Mouse (Mus musculus) MEL (cell line): ENCODE measurements at regions not wholly inside any gene's neighbourhood (a gene's known extent, or its start where the extent isn't known, plus 50 kb on each side); places are given as distances from the start of the nearest gene placed in this dataset.
A peak's percentile ranks its signal among the peaks of the same experiment; 100 is the strongest.

Experiments used
- DNase-seq: peaks from one replicate; pipeline ENCODE4 v3.0.0; 2011; ENCODE audit warnings: low read depth, low spot score
- H3K27ac ChIP-seq: 2 replicates; pipeline ENCODE4 v1.5.1; 2012; ENCODE audit warnings: low read depth, mild to moderate bottlenecking, control low read depth, low read length, moderate library complexity; ENCODE audit not compliant: control insufficient read depth
- H3K27me3 ChIP-seq, 2 experiments: fragments of 150-350 bp in 1 of 2; sonication (generic) in 1 of 2; 2 replicates each; pipeline ENCODE4 v1.6.1; 2012; ENCODE audit warnings: low read length in 2 of 2, mild to moderate bottlenecking in 2 of 2, improper control_type of control experiment in 1 of 2, moderate library complexity in 1 of 2; ENCODE audit not compliant: insufficient read depth in 2 of 2, control insufficient read depth in 1 of 2
- H3K36me3 ChIP-seq, 2 experiments: 2 replicates each; pipeline ENCODE4 v1.6.1; 2012 to 2014; ENCODE audit warnings: low read length in 2 of 2, improper control_type of control experiment in 1 of 2, inconsistent platforms in 1 of 2, mild to moderate bottlenecking in 1 of 2; ENCODE audit not compliant: insufficient read depth in 2 of 2, control insufficient read depth in 1 of 2
- H3K4me1 ChIP-seq, 2 experiments: fragments of 150-350 bp in 1 of 2; sonication (generic) in 1 of 2; 2 replicates each; pipeline ENCODE4 v1.6.1; 2012; ENCODE audit warnings: low read length in 2 of 2, improper control_type of control experiment in 1 of 2, mild to moderate bottlenecking in 1 of 2; ENCODE audit not compliant: insufficient read depth in 2 of 2, control insufficient read depth in 1 of 2
- H3K4me3 ChIP-seq, 2 experiments: fragments of 150-350 bp in 1 of 2; sonication (generic) in 1 of 2; 2 replicates each; pipeline ENCODE4 v1.5.1; 2012; ENCODE audit warnings: low read depth in 2 of 2, low read length in 2 of 2, mild to moderate bottlenecking in 2 of 2, moderate library complexity in 2 of 2, control low read depth in 1 of 2, improper control_type of control experiment in 1 of 2; ENCODE audit not compliant: control insufficient read depth in 1 of 2, insufficient read depth in 1 of 2
- H3K79me2 ChIP-seq: 2 replicates; pipeline ENCODE4 v1.6.1; 2012; ENCODE audit warnings: mild to moderate bottlenecking, low read length, moderate library complexity; ENCODE audit not compliant: control insufficient read depth, poor library complexity, insufficient read depth
- H3K9ac ChIP-seq: 2 replicates; pipeline ENCODE4 v1.6.1; 2012; ENCODE audit warnings: low read depth, mild to moderate bottlenecking, control low read depth, low read length, moderate library complexity; ENCODE audit not compliant: control insufficient read depth, poor library complexity, severe bottlenecking
- H3K9me3 ChIP-seq: fragments of 150-350 bp; sonication (generic); replicated peaks from 2 replicates; pipeline ENCODE4 v1.6.1; 2012; ENCODE audit warnings: mild to moderate bottlenecking, low read length, improper control_type of control experiment, moderate library complexity; ENCODE audit not compliant: insufficient read depth
- BHLHE40 ChIP-seq: IDR thresholded peaks from 2 replicates; pipeline ENCODE4 v1.6.1; 2012; ENCODE audit warnings: low read depth, mild to moderate bottlenecking, inconsistent platforms, low read length, improper control_type of control experiment, borderline replicate concordance
- E2F4 ChIP-seq: IDR thresholded peaks from 2 replicates; pipeline ENCODE4 v1.6.1; 2011; ENCODE audit warnings: low read depth, low read length, improper control_type of control experiment, borderline replicate concordance
- ELF1 ChIP-seq: IDR thresholded peaks from 2 replicates; pipeline ENCODE4 v1.6.1; 2014; ENCODE audit warnings: low read depth, mild to moderate bottlenecking, inconsistent platforms, low read length, improper control_type of control experiment, moderate library complexity
- ETS1 ChIP-seq: IDR thresholded peaks from 2 replicates; pipeline ENCODE4 v1.6.1; 2012; ENCODE audit warnings: low read depth, mild to moderate bottlenecking, inconsistent platforms, low read length, improper control_type of control experiment, moderate library complexity
- HCFC1 ChIP-seq: IDR thresholded peaks from 2 replicates; pipeline ENCODE4 v1.6.1; 2012; ENCODE audit warnings: low read depth, mild to moderate bottlenecking, inconsistent platforms, low read length, improper control_type of control experiment, moderate library complexity
- KAT2A ChIP-seq: conservative IDR thresholded peaks from 2 replicates; pipeline ENCODE4 v1.6.1; 2012; ENCODE audit warnings: low read depth, low read length, improper control_type of control experiment, inconsistent platforms
- MAX ChIP-seq: IDR thresholded peaks from 2 replicates; pipeline ENCODE4 v1.6.1; 2011; ENCODE audit warnings: low read length, improper control_type of control experiment
- MXI1 ChIP-seq: IDR thresholded peaks from 2 replicates; pipeline ENCODE4 v1.6.1; 2011; ENCODE audit warnings: mild to moderate bottlenecking, low read depth, low read length, improper control_type of control experiment
- MYC ChIP-seq: IDR thresholded peaks from 2 replicates; pipeline ENCODE4 v1.6.1; 2011; ENCODE audit warnings: low read depth, mild to moderate bottlenecking, low read length, improper control_type of control experiment, moderate library complexity
- POLR2A ChIP-seq, 2 experiments: IDR thresholded peaks; 2 replicates each; pipeline ENCODE4 v1.6.1; 2011 to 2012; ENCODE audit warnings: low read length in 2 of 2, mild to moderate bottlenecking in 2 of 2, control low read depth in 1 of 2, improper control_type of control experiment in 1 of 2, low read depth in 1 of 2, moderate library complexity in 1 of 2; ENCODE audit not compliant: control insufficient read depth in 1 of 2, insufficient read depth in 1 of 2, poor library complexity in 1 of 2
- SIN3A ChIP-seq: IDR thresholded peaks from 2 replicates; pipeline ENCODE4 v1.6.1; 2012; ENCODE audit warnings: low read length, improper control_type of control experiment, inconsistent platforms
- SMC3 ChIP-seq: IDR thresholded peaks from 2 replicates; pipeline ENCODE4 v1.6.1; 2011; ENCODE audit warnings: low read depth, low read length, improper control_type of control experiment
- TAL1 ChIP-seq: IDR thresholded peaks from 2 replicates; pipeline ENCODE4 v1.6.1; 2012; ENCODE audit warnings: mild to moderate bottlenecking, inconsistent platforms, low read length, moderate library complexity, mixed read lengths
- ZKSCAN1 ChIP-seq: IDR thresholded peaks from 2 replicates; pipeline ENCODE4 v1.6.1; 2012; ENCODE audit warnings: low read depth, mild to moderate bottlenecking, inconsistent platforms, low read length, improper control_type of control experiment, moderate library complexity
- ZNF384 ChIP-seq: IDR thresholded peaks from 2 replicates; pipeline ENCODE4 v1.6.1; 2012; ENCODE audit warnings: low read depth, mild to moderate bottlenecking, inconsistent platforms, low read length, improper control_type of control experiment

GRCm38 (mm10) chr1:111286385-111286784, 309.0 kb upstream of the Cdh19 start:
- no peak overlapping the region for H3K27ac ChIP-seq
- no peak for DNase-seq
- H3K9me3 ChIP-seq = no peaks in the 10 kb centered on the region
- H3K36me3 ChIP-seq = no peaks in the 10 kb centered on the region
- H3K9ac ChIP-seq = no peak overlapping the region
- no peaks in the 10 kb centered on the region for H3K79me2 ChIP-seq
- H3K4me1 ChIP-seq = no peaks in the 10 kb centered on the region
- no peaks in the 10 kb centered on the region for H3K27me3 ChIP-seq
- TF ChIP-seq BHLHE40 = no peak
- TF ChIP-seq E2F4 = no peak
- TF ChIP-seq HCFC1 = no peak
- TF ChIP-seq MYC = no peak
- no peak for TF ChIP-seq ZKSCAN1
- no peak for TF ChIP-seq MAX
- no peak for TF ChIP-seq ZNF384
- no peak for TF ChIP-seq MXI1
- no peak for TF ChIP-seq SMC3
- TF ChIP-seq KAT2A = no peak
- no peak for TF ChIP-seq ETS1
- H3K4me3 ChIP-seq = no peak overlapping the region

- DNase-seq = no peak
These were observed 308.5 kb upstream of the Cdh19 start for GRCm38 (mm10) chr1:111285916-111286315.

DNA sequence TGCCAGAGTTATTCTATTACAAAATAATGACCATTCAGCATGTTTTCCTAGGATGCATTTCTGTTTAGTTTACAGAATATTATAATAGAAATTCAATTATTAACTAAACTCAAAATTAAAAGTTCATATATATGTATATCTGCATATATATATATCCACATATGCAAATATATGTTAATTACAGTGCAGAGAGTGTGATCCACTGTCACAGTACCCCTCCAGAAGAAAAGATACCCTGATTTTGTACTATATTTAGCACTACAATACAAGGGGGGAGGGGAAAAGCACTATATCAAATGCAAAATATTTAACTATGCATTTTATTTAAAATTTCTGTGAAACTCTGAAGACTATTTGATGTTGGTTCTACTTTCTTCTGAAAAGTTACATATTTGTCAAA, 265.4 kb upstream of the Cdh19 start:
- Histone ChIP-seq H3K27ac (no peak overlapping the region), H3K36me3 (no peaks in the 10 kb centered on the region), H3K4me3 (no peak overlapping the region), H3K27me3 (no peaks in the 10 kb centered on the region), H3K79me2 (no peaks in the 10 kb centered on the region), H3K9ac (no peak overlapping the region), H3K9me3 (no peaks in the 10 kb centered on the region), H3K4me1 (no peaks in the 10 kb centered on the region)
- TF ChIP-seq POLR2A (IDR thresholded peaks at IDR 0.05; ENCODE audit: control insufficient read depth in 1 of 2, insufficient read depth in 1 of 2, low read depth in 1 of 2, low read length in 2 of 2, poor library complexity in 1 of 2) = no peak
- TF ChIP-seq ELF1 = no peak
- 0 out of 2 replicates have a peak, but pooled peaks have one; percentile 25 for TF ChIP-seq SIN3A
- DNase-seq = no peak

More at GRCm38 (mm10) chr1:111285916-111286315, 308.5 kb upstream of the Cdh19 start:
- no peaks in the 10 kb centered on the region for H3K36me3 ChIP-seq
- no peaks in the 10 kb centered on the region for H3K79me2 ChIP-seq
- H3K4me3 ChIP-seq = no peak overlapping the region
- no peaks in the 10 kb centered on the region for H3K4me1 ChIP-seq
- no peaks in the 10 kb centered on the region for H3K27me3 ChIP-seq
- no peak for TF ChIP-seq POLR2A (IDR thresholded peaks at IDR 0.05; ENCODE audit: control insufficient read depth in 1 of 2, insufficient read depth in 1 of 2, low read depth in 1 of 2, low read length in 2 of 2, poor library complexity in 1 of 2)
- no peak for TF ChIP-seq ETS1
- TF ChIP-seq TAL1 = no peak
- TF ChIP-seq E2F4 = no peak
- TF ChIP-seq MYC = no peak
- no peak overlapping the region for H3K9ac ChIP-seq
- H3K9me3 ChIP-seq = no peaks in the 10 kb centered on the region
- no peak overlapping the region for H3K27ac ChIP-seq
